Mouse (Mus musculus) limb, embryonic 13.5 days (tissue): ENCODE results near the gene Prss21. TPM values are rescaled to one million over a fixed set of nuclear protein-coding genes. Genes with fewer than 3 reads are reported as not detected.
A peak's percentile ranks its signal among the peaks of the same experiment; 100 is the strongest.

Source experiments
- ATAC-seq: fragments of 200-750 bp; cut with Nextera tagmentation; 2 replicates; pipeline ENCODE4 v1.8.0; 2017; ENCODE audit warnings: low read depth, moderate number of reproducible peaks, moderate TSS enrichment; ENCODE audit not compliant: low FRiP score
- H3K27ac ChIP-seq: fragments of 300-500 bp; sonication (generic); 2 replicates; pipeline ENCODE4 v1.5.1; 2015; ENCODE audit warnings: inconsistent platforms, mild to moderate bottlenecking, moderate library complexity
- H3K27me3 ChIP-seq: fragments of 300-500 bp; sonication (generic); 2 replicates; pipeline ENCODE4 v1.6.1; 2015; ENCODE audit warnings: mild to moderate bottlenecking, inconsistent platforms
- H3K36me3 ChIP-seq: fragments of 300-500 bp; sonication (generic); 2 replicates; pipeline ENCODE4 v1.6.1; 2015; ENCODE audit warnings: inconsistent platforms, mild to moderate bottlenecking, moderate library complexity
- H3K4me1 ChIP-seq: fragments of 300-500 bp; sonication (generic); 2 replicates; pipeline ENCODE4 v1.6.1; 2015; ENCODE audit warnings: inconsistent platforms
- H3K4me2 ChIP-seq: fragments of 300-500 bp; sonication (generic); replicated peaks from 2 replicates; pipeline ENCODE4 v1.6.1; 2015; ENCODE audit warnings: inconsistent platforms, mild to moderate bottlenecking, moderate library complexity
- H3K4me3 ChIP-seq: fragments of 300-500 bp; sonication (generic); 2 replicates; pipeline ENCODE4 v1.5.1; 2015; ENCODE audit warnings: moderate library complexity, mild to moderate bottlenecking, inconsistent platforms
- H3K9ac ChIP-seq: fragments of 300-500 bp; sonication (generic); 2 replicates; pipeline ENCODE4 v1.6.1; 2015; ENCODE audit warnings: mild to moderate bottlenecking, inconsistent platforms
- H3K9me3 ChIP-seq: fragments of 300-500 bp; sonication (generic); 2 replicates; pipeline ENCODE4 v1.6.1; 2016; ENCODE audit warnings: inconsistent platforms
- WGBS: fragments of 180-500 bp; shearing (Covaris S2); methylation state at CpG from one replicate; pipeline ENCODE4 v1.1.7; 2015; 5-methylcytosine and 5-hydroxymethylcytosine counted together
- polyA plus RNA-seq: library from polyadenylated mRNA; unstranded; fragments of >200 nt; fragmentation: Nextera tagmentation; extraction: Ambion mirVana; gene quantifications from 2 replicates; pipeline ENCODE4 v1.2.1, GENCODE M21; 2015

The Prss21 gene
- polyA plus RNA-seq = not detected in 2 replicates

- WGBS = 85% methylated on average over 15 of the region's 15 CpGs
These were observed at the start of gene Prss21 for GRCm38 (mm10) chr17:23867756-23868155. TSS of gene Prss21 (plus strand) at chr17:23868056.

GRCm38 (mm10) chr17:23818579-23818978, 49.3 kb upstream of the Prss21 start:
- peaks cover 100% of the 10 kb centered on the region for H3K36me3 ChIP-seq
- no peak overlapping the region for H3K27ac ChIP-seq
- H3K27me3 ChIP-seq = no peaks in the 10 kb centered on the region
- peaks cover 40% of the 10 kb centered on the region for H3K9me3 ChIP-seq
- no peak overlapping the region for H3K4me2 ChIP-seq
- no peak overlapping the region for H3K9ac ChIP-seq
- H3K4me3 ChIP-seq = no peak overlapping the region
- ATAC-seq = no peak
- H3K4me1 ChIP-seq = no peaks in the 10 kb centered on the region
- 98% methylated on average over 8 of the region's 8 CpGs for WGBS

More at GRCm38 (mm10) chr17:23867756-23868155, at the start of gene Prss21:
- H3K9me3 ChIP-seq = peaks cover 5% of the 10 kb centered on the region; the same call in 1 of the 2 replicates
- H3K4me3 ChIP-seq = no peak within 1 kb of the TSS
- H3K4me1 ChIP-seq = no peaks in the 10 kb centered on the region
- H3K9ac ChIP-seq = no peak within 1 kb of the TSS
- H3K4me2 ChIP-seq = no peak within 1 kb of the TSS
- H3K27ac ChIP-seq = no peak within 1 kb of the TSS
- no peaks in the 10 kb centered on the region for H3K27me3 ChIP-seq
- no peaks in the 10 kb centered on the region for H3K36me3 ChIP-seq
- no peak for ATAC-seq

GRCm38 (mm10) chr17:23819235-23819634, 48.6 kb upstream of the Prss21 start:
- Histone ChIP-seq H3K36me3 (peaks cover 100% of the 10 kb centered on the region), H3K4me1 (no peaks in the 10 kb centered on the region), H3K27me3 (no peaks in the 10 kb centered on the region), H3K9me3 (peaks cover 40% of the 10 kb centered on the region), H3K9ac (no peak overlapping the region), H3K27ac (no peak overlapping the region), H3K4me3 (no peak overlapping the region), H3K4me2 (no peak overlapping the region)
- WGBS = 99% methylated on average over 25 of the region's 25 CpGs
- ATAC-seq = no peak

- Histone ChIP-seq H3K4me3 (no peak overlapping the region), H3K4me1 (peaks cover 2% of the 10 kb centered on the region; the same call in 1 of the 2 replicates), H3K9me3 (peaks cover 33% of the 10 kb centered on the region), H3K27me3 (no peaks in the 10 kb centered on the region), H3K27ac (no peak overlapping the region), H3K4me2 (no peak overlapping the region), H3K9ac (no peak overlapping the region), H3K36me3 (peaks cover 100% of the 10 kb centered on the region)
- 96% methylated on average over 5 of the region's 5 CpGs for WGBS
- no peak for ATAC-seq
These were observed 47.1 kb upstream of the Prss21 start for GRCm38 (mm10) chr17:23820731-23821130.

- peaks cover 10% of the 10 kb centered on the region for H3K4me1 ChIP-seq
- H3K4me3 ChIP-seq = no peak overlapping the region
- no peak for ATAC-seq
- H3K9ac ChIP-seq = no peak overlapping the region
- H3K27me3 ChIP-seq = no peaks in the 10 kb centered on the region
- H3K36me3 ChIP-seq = peaks cover 99% of the 10 kb centered on the region
- H3K27ac ChIP-seq = no peak overlapping the region
- no peak overlapping the region for H3K4me2 ChIP-seq
- WGBS = 76% methylated on average over 5 of the region's 6 CpGs
- peaks cover 26% of the 10 kb centered on the region for H3K9me3 ChIP-seq
These were observed 45.8 kb upstream of the Prss21 start for GRCm38 (mm10) chr17:23822094-23822493.

GRCm38 (mm10) chr17:23823018-23823417, 44.8 kb upstream of the Prss21 start:
- ATAC-seq = no peak
- no peak overlapping the region for H3K27ac ChIP-seq
- no peaks in the 10 kb centered on the region for H3K27me3 ChIP-seq
- peaks cover 19% of the 10 kb centered on the region for H3K4me1 ChIP-seq
- no peak overlapping the region for H3K4me3 ChIP-seq
- H3K9me3 ChIP-seq = peaks cover 20% of the 10 kb centered on the region
- no peak overlapping the region for H3K4me2 ChIP-seq
- 79% methylated on average over 16 of the region's 16 CpGs for WGBS
- peaks cover 94% of the 10 kb centered on the region for H3K36me3 ChIP-seq
- H3K9ac ChIP-seq = no peak overlapping the region

- Histone ChIP-seq H3K27me3 (no peaks in the 10 kb centered on the region), H3K4me2 (no peak overlapping the region), H3K27ac (no peak overlapping the region; the same call in 1 of the 2 replicates), H3K4me1 (peaks cover 22% of the 10 kb centered on the region), H3K9ac (no peak overlapping the region), H3K36me3 (peaks cover 88% of the 10 kb centered on the region), H3K4me3 (no peak overlapping the region), H3K9me3 (peaks cover 14% of the 10 kb centered on the region)
- ATAC-seq = no peak
- 92% methylated on average over 12 of the region's 12 CpGs for WGBS
These were observed 44.2 kb upstream of the Prss21 start for GRCm38 (mm10) chr17:23823614-23824013.

- Histone ChIP-seq H3K9me3 (no peaks in the 10 kb centered on the region), H3K36me3 (peaks cover 68% of the 10 kb centered on the region), H3K27me3 (0 out of 2 replicates have a peak, but pooled peaks cover 5% of the 10 kb centered on the region), H3K9ac (no peak overlapping the region), H3K4me2 (no peak overlapping the region), H3K27ac (no peak overlapping the region), H3K4me1 (peaks cover 22% of the 10 kb centered on the region), H3K4me3 (no peak overlapping the region)
- no peak for ATAC-seq
- WGBS = 69% methylated on average over 4 of the region's 4 CpGs
These were observed 42.3 kb upstream of the Prss21 start for GRCm38 (mm10) chr17:23825591-23825990.

- Histone ChIP-seq H3K36me3 (peaks cover 40% of the 10 kb centered on the region), H3K4me3 (peak overlapping the region; percentile 89), H3K4me1 (peaks cover 22% of the 10 kb centered on the region), H3K4me2 (peak overlapping the region; percentile 90), H3K9me3 (no peaks in the 10 kb centered on the region), H3K27ac (peak overlapping the region; percentile 94), H3K27me3 (peaks cover 19% of the 10 kb centered on the region), H3K9ac (peak overlapping the region; percentile 93)
- WGBS = under 1% methylated on average over 47 of the region's 47 CpGs
- peak; percentile 74 for ATAC-seq
These were observed 39.4 kb upstream of the Prss21 start for GRCm38 (mm10) chr17:23828271-23829001.

GRCm38 (mm10) chr17:23829064-23829619, 38.7 kb upstream of the Prss21 start, which contains the start of gene Elob:
TSS of gene Elob (minus strand) at chr17:23829136.
- 1% methylated on average over 33 of the region's 42 CpGs for WGBS

GRCm38 (mm10) chr17:23831201-23831600, 36.7 kb upstream of the Prss21 start:
- H3K27me3 ChIP-seq = peaks cover 35% of the 10 kb centered on the region
- no peak for ATAC-seq
- H3K9me3 ChIP-seq = no peaks in the 10 kb centered on the region
- peaks cover 20% of the 10 kb centered on the region for H3K4me1 ChIP-seq
- H3K4me2 ChIP-seq = no peak overlapping the region
- WGBS = 94% methylated on average over 1 of the region's 1 CpGs
- no peak overlapping the region for H3K27ac ChIP-seq
- no peak overlapping the region for H3K4me3 ChIP-seq
- H3K36me3 ChIP-seq = peaks cover 12% of the 10 kb centered on the region
- H3K9ac ChIP-seq = no peak overlapping the region

More at GRCm38 (mm10) chr17:23829064-23829619, 38.7 kb upstream of the Prss21 start, which contains the start of gene Elob:
- Histone ChIP-seq H3K9me3 (no peaks in the 10 kb centered on the region), H3K27me3 (peaks cover 19% of the 10 kb centered on the region), H3K27ac (peak within 1 kb of the TSS; percentile 94), H3K36me3 (peaks cover 32% of the 10 kb centered on the region), H3K9ac (peak within 1 kb of the TSS; percentile 93), H3K4me3 (peak within 1 kb of the TSS; percentile 89), H3K4me2 (peak within 1 kb of the TSS; percentile 90), H3K4me1 (peaks cover 22% of the 10 kb centered on the region)
- peak; percentile 94 for ATAC-seq

- Histone ChIP-seq H3K4me1 (no peaks in the 10 kb centered on the region), H3K4me3 (no peak within 1 kb of the TSS), H3K27me3 (peaks cover 29% of the 10 kb centered on the region), H3K27ac (no peak within 1 kb of the TSS), H3K4me2 (no peak within 1 kb of the TSS), H3K36me3 (no peaks in the 10 kb centered on the region), H3K9me3 (no peaks in the 10 kb centered on the region), H3K9ac (no peak within 1 kb of the TSS)
- ATAC-seq = peak; percentile 49; the same call in 1 of the 2 replicates
- 72% methylated on average over 8 of the region's 8 CpGs for WGBS
These were observed 31.8 kb upstream of the Prss21 start, which contains the start of gene Prss33 for GRCm38 (mm10) chr17:23836006-23836575. TSS of gene Prss33 (minus strand) at chr17:23836056.
